Mouse (Mus musculus) ES-Bruce4 (cell line): ENCODE measurements around the gene 1500009C09Rik. TPM values are rescaled to one million over a fixed set of nuclear protein-coding genes. Genes with fewer than 3 reads are reported as not detected.
"Not testable (repeated sequence)": the region's sequence is repeated elsewhere in the genome, so short reads cannot be mapped to it uniquely, and the experiment has no call there.

ENCODE experiments used
- H3K27ac ChIP-seq: 2 replicates; pipeline ENCODE4 v1.5.1; 2012; ENCODE audit warnings: low read length, inconsistent platforms; ENCODE audit not compliant: insufficient read depth
- H3K27me3 ChIP-seq: 2 replicates; pipeline ENCODE4 v1.6.1; 2012; ENCODE audit warnings: mild to moderate bottlenecking, low read length, inconsistent platforms; ENCODE audit not compliant: control insufficient read depth, poor library complexity, insufficient read depth, severe bottlenecking
- H3K36me3 ChIP-seq: 2 replicates; pipeline ENCODE4 v1.6.1; 2012; ENCODE audit warnings: inconsistent platforms, mild to moderate bottlenecking, low read length, moderate library complexity; ENCODE audit not compliant: control insufficient read depth, poor library complexity, insufficient read depth, severe bottlenecking
- H3K4me1 ChIP-seq: one replicate; pipeline ENCODE4 v1.8.1; 2011; ENCODE audit warnings: low read length; ENCODE audit not compliant: control insufficient read depth, insufficient read depth
- H3K4me3 ChIP-seq: 2 replicates; pipeline ENCODE4 v1.5.1; 2011; ENCODE audit warnings: low read depth, mild to moderate bottlenecking, low read length
- H3K9ac ChIP-seq: 2 replicates; pipeline ENCODE4 v1.6.1; 2012; ENCODE audit warnings: low read depth, mild to moderate bottlenecking, inconsistent platforms; ENCODE audit not compliant: poor library complexity, severe bottlenecking
- H3K9me3 ChIP-seq: replicated peaks from 2 replicates; pipeline ENCODE4 v1.6.1; 2012; ENCODE audit warnings: mild to moderate bottlenecking, low read length, inconsistent platforms; ENCODE audit not compliant: control insufficient read depth, poor library complexity, insufficient read depth, severe bottlenecking
- CTCF ChIP-seq: IDR thresholded peaks from one replicate; pipeline ENCODE4 v1.8.1; 2011; ENCODE audit warnings: low read depth, low read length
- EP300 ChIP-seq: IDR thresholded peaks from 2 replicates; pipeline ENCODE4 v1.6.1; 2011; ENCODE audit warnings: low read depth, low read length; ENCODE audit not compliant: insufficient read depth
- POLR2A ChIP-seq: IDR thresholded peaks from one replicate; pipeline ENCODE4 v1.8.1; 2011; ENCODE audit warnings: low read length; ENCODE audit not compliant: insufficient read depth
- polyA plus RNA-seq: library from polyadenylated mRNA; stranded (reverse); fragments of >200 nt; gene quantifications from 2 replicates; pipeline ENCODE4 v1.2.4, GENCODE M21; 2011; ENCODE audit warnings: low read depth; ENCODE audit not compliant: missing spikeins, insufficient read depth, insufficient read length

1500009C09Rik gene
- polyA plus RNA-seq, 1 experiment, result not detected

- TF ChIP-seq EP300 (no peak), CTCF (no peak), POLR2A (no peak)
- peak overlapping the region; percentile 97 for H3K4me3 ChIP-seq
- no peaks in the 10 kb centered on the region for H3K27me3 ChIP-seq
- H3K9me3 ChIP-seq, result no peaks in the 10 kb centered on the region
- H3K9ac ChIP-seq, result peak overlapping the region; percentile 86
- H3K27ac ChIP-seq, result no peak overlapping the region
- H3K4me1 ChIP-seq, result peaks cover 3% of the 10 kb centered on the region
- peaks cover 10% of the 10 kb centered on the region for H3K36me3 ChIP-seq
Observed at GRCm38 (mm10) chr15:82243742-82244114, 8.5 kb upstream of the 1500009C09Rik start.

- H3K36me3 ChIP-seq, result peaks cover 5% of the 10 kb centered on the region
- TF ChIP-seq EP300, result 0 out of 2 replicates have a peak, but pooled peaks have one; percentile 21
- TF ChIP-seq CTCF, result no peak
- H3K4me3 ChIP-seq, result peak within 1 kb of the TSS; percentile 97
- no peaks in the 10 kb centered on the region for H3K9me3 ChIP-seq
- no peaks in the 10 kb centered on the region for H3K27me3 ChIP-seq
- peak within 1 kb of the TSS; percentile 86 for H3K9ac ChIP-seq
- H3K27ac ChIP-seq, result peak within 1 kb of the TSS; percentile 93
- peaks cover 3% of the 10 kb centered on the region for H3K4me1 ChIP-seq
Observed at GRCm38 (mm10) chr15:82244115-82244804, 7.9 kb upstream of the 1500009C09Rik start, which contains the start of gene Cenpm. Gene Cenpm, minus strand, starts transcription at chr15:82244748.

GRCm38 (mm10) chr15:82244805-82245161 lies 7.4 kb upstream of the 1500009C09Rik start:
- H3K36me3 ChIP-seq, H3K9me3 ChIP-seq, H3K4me1 ChIP-seq, H3K27me3 ChIP-seq: not testable (repeated sequence)
- H3K27ac ChIP-seq, result peak overlapping the region; percentile 64
- peak overlapping the region; percentile 86 for H3K9ac ChIP-seq
- H3K4me3 ChIP-seq, result peak overlapping the region; percentile 97

GRCm38 (mm10) chr15:82247131-82247776 lies 4.9 kb upstream of the 1500009C09Rik start:
- TF ChIP-seq CTCF (no peak), POLR2A (no peak), EP300 (peak; percentile 17; the same call in 1 of the 2 replicates)
- H3K27ac ChIP-seq, result peak overlapping the region; percentile 93
- no peaks in the 10 kb centered on the region for H3K27me3 ChIP-seq
- no peaks in the 10 kb centered on the region; the same call in 1 of the 2 replicates for H3K36me3 ChIP-seq
- H3K4me3 ChIP-seq, result no peak overlapping the region
- peaks cover 1% of the 10 kb centered on the region for H3K4me1 ChIP-seq
- no peaks in the 10 kb centered on the region for H3K9me3 ChIP-seq
- H3K9ac ChIP-seq, result peak overlapping the region; percentile 20; the same call in 1 of the 2 replicates

GRCm38 (mm10) chr15:82251579-82251978 lies 618 bp upstream of the 1500009C09Rik start:
- H3K9ac ChIP-seq, result no peak overlapping the region
- TF ChIP-seq CTCF, result no peak
- TF ChIP-seq POLR2A, result no peak
- no peak for TF ChIP-seq EP300
- H3K36me3 ChIP-seq, result no peaks in the 10 kb centered on the region
- no peak overlapping the region for H3K27ac ChIP-seq
- H3K9me3 ChIP-seq, result no peaks in the 10 kb centered on the region
- H3K27me3 ChIP-seq, result no peaks in the 10 kb centered on the region
- H3K4me3 ChIP-seq, result no peak overlapping the region
- peaks cover 8% of the 10 kb centered on the region for H3K4me1 ChIP-seq

- Histone ChIP-seq H3K4me3 (no peak overlapping the region), H3K27me3 (no peaks in the 10 kb centered on the region), H3K27ac (no peak overlapping the region), H3K9me3 (no peaks in the 10 kb centered on the region), H3K36me3 (no peaks in the 10 kb centered on the region), H3K9ac (no peak overlapping the region), H3K4me1 (peaks cover 8% of the 10 kb centered on the region)
- TF ChIP-seq CTCF (peak; percentile 63), POLR2A (no peak)
Observed at GRCm38 (mm10) chr15:82255248-82255647, 3.1 kb downstream of the 1500009C09Rik start.
